Mouse (Mus musculus) G1E-ER4 (cell line): Measurements from ENCODE around the gene Dnajc19. TPM values are rescaled to one million over a fixed set of nuclear protein-coding genes. Genes with fewer than 3 reads are reported as not detected.
A peak's percentile ranks its signal among the peaks of the same experiment; 100 is the strongest.

Experiments used
- GATA1 ChIP-seq: IDR thresholded peaks from one replicate; pipeline ENCODE4 v1.8.0; 2012; ENCODE audit warnings: low read length, inconsistent platforms
- polyA plus RNA-seq: library from polyadenylated mRNA; stranded (reverse); fragments of >175 nt; gene quantifications from 2 replicates; pipeline ENCODE4 v1.2.3, GENCODE M21; 2012

The Dnajc19 gene
- polyA plus RNA-seq = 38.1 and 67.3 TPM in 2 replicates

- no peak for TF ChIP-seq GATA1
Measured at GRCm38 (mm10) chr3:34080900-34081662, at the start of gene Dnajc19. Gene Dnajc19, minus strand, starts transcription at chr3:34081321.

GRCm38 (mm10) chr3:34129957-34130356 lies 48.8 kb upstream of the Dnajc19 start:
- TF ChIP-seq GATA1 = no peak

GRCm38 (mm10) chr3:34121311-34121710 lies 40.2 kb upstream of the Dnajc19 start:
- no peak for TF ChIP-seq GATA1

DNA sequence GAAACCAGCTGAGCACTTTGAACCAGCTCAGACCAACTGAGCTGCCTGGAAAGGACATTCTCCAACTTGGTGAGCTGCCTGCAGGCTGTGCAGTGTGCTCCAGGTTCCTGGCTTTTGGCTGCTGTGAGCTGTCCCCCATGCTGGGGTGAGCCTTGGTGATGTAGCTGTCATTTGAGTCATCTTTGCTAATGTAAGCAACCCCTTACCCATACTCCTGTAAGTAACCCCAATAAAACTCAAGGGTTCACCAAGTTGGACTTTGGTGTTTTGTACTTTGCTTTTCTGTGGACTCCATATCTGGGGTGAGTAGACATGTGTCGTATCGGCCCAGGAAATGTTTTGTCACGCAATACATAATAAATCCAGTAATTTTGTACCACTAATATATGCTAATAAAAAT lies 39.7 kb upstream of the Dnajc19 start:
- no peak for TF ChIP-seq GATA1

GRCm38 (mm10) chr3:34119869-34120268 lies 38.7 kb upstream of the Dnajc19 start:
- TF ChIP-seq GATA1 = no peak

GRCm38 (mm10) chr3:34115806-34116205 lies 34.7 kb upstream of the Dnajc19 start:
- no peak for TF ChIP-seq GATA1

DNA sequence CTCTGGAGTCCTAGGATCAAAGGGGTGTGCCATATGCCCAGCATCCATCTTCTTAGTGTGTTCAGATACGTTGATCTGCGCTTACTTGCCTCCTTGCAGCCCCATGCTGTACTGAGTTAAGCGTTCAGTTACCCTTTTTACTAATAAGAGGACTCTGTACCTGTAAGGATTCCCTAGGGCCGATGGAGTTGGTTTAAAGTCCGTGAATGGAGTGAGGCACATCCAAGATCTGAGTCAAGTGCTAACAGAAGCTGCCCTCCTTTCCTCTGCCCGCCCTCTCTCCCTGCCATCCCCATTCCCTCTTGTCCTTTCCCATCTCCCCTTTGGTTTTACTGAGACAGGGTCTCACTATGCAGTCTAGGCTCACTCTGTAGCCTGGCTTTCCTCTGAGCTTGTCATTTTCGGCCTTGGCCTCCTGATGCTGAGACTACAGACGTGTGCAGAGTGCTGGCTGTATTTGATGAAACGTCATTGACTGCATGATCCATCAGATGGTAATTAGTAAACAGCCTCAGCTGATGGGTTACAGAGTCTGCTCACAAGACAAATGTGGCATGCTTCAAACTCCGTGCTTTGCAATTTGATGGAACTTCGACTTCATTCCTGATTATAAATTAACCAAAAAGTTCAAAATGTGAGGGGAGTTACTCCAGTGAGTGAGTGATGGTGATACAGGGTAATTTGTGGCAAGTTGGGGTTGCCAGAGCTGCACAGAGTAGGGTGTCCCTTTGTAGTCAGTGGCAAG lies 31.0 kb upstream of the Dnajc19 start:
- no peak for TF ChIP-seq GATA1

GRCm38 (mm10) chr3:34107631-34108030 lies 26.5 kb upstream of the Dnajc19 start:
- no peak for TF ChIP-seq GATA1

GRCm38 (mm10) chr3:34106421-34106820 lies 25.3 kb upstream of the Dnajc19 start:
- TF ChIP-seq GATA1 = no peak

GRCm38 (mm10) chr3:34103902-34104672 lies 23.0 kb upstream of the Dnajc19 start:
- TF ChIP-seq GATA1 = no peak

DNA sequence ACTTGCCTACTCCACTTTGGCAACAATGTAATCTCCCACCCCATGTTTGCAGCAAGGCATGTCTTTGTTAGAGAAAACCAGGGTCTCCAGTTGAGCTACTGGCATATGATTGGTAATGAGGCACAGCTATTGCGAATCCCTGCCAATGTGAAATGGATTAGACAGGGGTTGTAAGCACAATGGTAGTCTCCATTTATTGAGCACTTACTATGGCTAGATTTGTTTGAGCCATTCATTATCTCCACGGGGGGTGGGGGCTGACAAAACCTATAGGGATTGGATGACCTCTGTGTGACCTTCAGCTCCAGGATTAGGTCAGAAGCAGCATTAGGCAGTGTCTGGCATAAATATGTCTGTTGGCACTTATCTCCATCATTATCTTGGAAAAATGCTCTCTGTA lies 21.8 kb upstream of the Dnajc19 start:
- TF ChIP-seq GATA1 = no peak

- peak; percentile 31 for TF ChIP-seq GATA1
Measured at GRCm38 (mm10) chr3:34083655-34084054, 2.5 kb upstream of the Dnajc19 start.

GRCm38 (mm10) chr3:34081929-34082328 lies 808 bp upstream of the Dnajc19 start:
- no peak for TF ChIP-seq GATA1

- no peak for TF ChIP-seq GATA1
Measured at GRCm38 (mm10) chr3:34076058-34076759, 4.9 kb downstream of the Dnajc19 start.

- TF ChIP-seq GATA1 = no peak
Measured at GRCm38 (mm10) chr3:34072726-34073125, 8.4 kb downstream of the Dnajc19 start.
